Mouse (Mus musculus) urinary bladder, postnatal 4 days (tissue): ENCODE data around the gene Tmppe.

ENCODE experiments used
- DNase-seq, 2 experiments: peaks; one replicate each; pipeline ENCODE4 v3.0.0; 2021 to 2022; ENCODE audit warnings: low spot score in 2 of 2

The Tmppe gene

DNA sequence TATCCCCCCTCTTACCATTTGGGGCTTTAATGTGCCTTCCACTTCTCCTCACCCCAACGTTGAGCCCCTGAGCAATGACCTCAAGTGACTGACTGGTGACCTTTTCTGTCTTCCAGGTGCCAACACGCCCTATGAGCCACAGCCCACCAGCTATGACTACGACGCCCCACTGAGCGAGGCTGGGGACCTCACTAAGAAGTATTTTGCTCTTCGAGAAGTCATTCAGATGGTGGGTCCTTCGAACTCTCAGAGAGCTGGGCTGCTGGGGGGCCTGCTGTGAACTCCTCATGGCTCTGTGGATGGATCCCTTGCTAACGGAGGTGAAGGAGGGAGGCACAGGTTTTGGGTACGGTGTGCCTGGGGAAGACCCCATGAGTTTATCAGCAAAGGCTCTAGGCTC lies 42.0 kb downstream of the Tmppe start:
- no peak for DNase-seq

GRCm38 (mm10) chr9:114443351-114443750 lies 42.4 kb downstream of the Tmppe start:
- DNase-seq, result no peak

- DNase-seq, result no peak
Measured at GRCm38 (mm10) chr9:114446887-114447286, 46.0 kb downstream of the Tmppe start.

GRCm38 (mm10) chr9:114448700-114449099 lies 47.8 kb downstream of the Tmppe start:
- no peak for DNase-seq

- no peak for DNase-seq
Measured at GRCm38 (mm10) chr9:114449120-114449754, 48.3 kb downstream of the Tmppe start.

GRCm38 (mm10) chr9:114451615-114452014 lies 50.7 kb downstream of the Tmppe start:
- DNase-seq, result no peak

DNA sequence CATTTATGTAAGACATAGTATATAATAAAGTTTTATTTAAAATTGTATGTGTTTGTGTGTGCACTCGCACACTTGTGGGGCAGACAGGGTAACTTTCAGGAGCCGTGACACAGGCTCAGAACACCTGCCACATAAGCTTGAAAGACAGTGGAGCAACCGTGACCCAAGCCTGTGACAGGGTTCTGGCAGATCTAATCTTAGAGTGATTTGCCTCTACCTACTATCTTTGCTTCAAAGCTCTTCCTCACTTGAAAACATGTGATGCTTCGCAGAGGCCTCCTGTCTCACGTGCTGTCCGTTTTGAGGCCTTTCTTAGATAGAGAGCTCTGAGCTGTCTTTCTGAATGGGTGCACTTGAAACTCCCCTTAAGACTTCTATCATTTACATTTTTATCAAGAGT lies 51.5 kb downstream of the Tmppe start:
- no peak for DNase-seq

- DNase-seq, result no peak
Measured at GRCm38 (mm10) chr9:114455420-114455819, 54.5 kb downstream of the Tmppe start.
